Mouse (Mus musculus): ENCODE measurements at regions not wholly inside any gene's neighbourhood (a gene's known extent, or its start where the extent isn't known, plus 50 kb on each side); places are given as distances from the start of the nearest gene placed in this dataset.

- no peak for DNase-seq (ENCODE audit: low read depth, low spot score)
Measured at GRCm38 (mm10) chr6:148548138-148548778, 104.1 kb upstream of the Tmtc1 start.

GRCm38 (mm10) chr6:148543047-148543446, 98.9 kb upstream of the Tmtc1 start:
- no peak for DNase-seq (ENCODE audit: low read depth, low spot score)

- DNase-seq (ENCODE audit: low read depth, low spot score), result no peak
Measured at GRCm38 (mm10) chr6:148541981-148542380, 97.8 kb upstream of the Tmtc1 start.

- no peak for DNase-seq (ENCODE audit: low read depth, low spot score)
Measured at GRCm38 (mm10) chr6:148539207-148539960, 95.2 kb upstream of the Tmtc1 start.

GRCm38 (mm10) chr6:148534364-148534763, 90.2 kb upstream of the Tmtc1 start:
- DNase-seq (ENCODE audit: low read depth, low spot score), result no peak

- DNase-seq (ENCODE audit: low read depth, low spot score), result no peak
Measured at GRCm38 (mm10) chr6:148531068-148531467, 86.9 kb upstream of the Tmtc1 start.

- DNase-seq (ENCODE audit: low read depth, low spot score), result no peak
Measured at GRCm38 (mm10) chr6:148528611-148529010, 84.4 kb upstream of the Tmtc1 start.

- no peak for DNase-seq (ENCODE audit: low read depth, low spot score)
Measured at GRCm38 (mm10) chr6:148522893-148523292, 78.7 kb upstream of the Tmtc1 start.

GRCm38 (mm10) chr6:148517536-148518245, 73.5 kb upstream of the Tmtc1 start:
- no peak for DNase-seq (ENCODE audit: low read depth, low spot score)

GRCm38 (mm10) chr6:148516654-148517053, 72.5 kb upstream of the Tmtc1 start:
- DNase-seq (ENCODE audit: low read depth, low spot score), result no peak

- DNase-seq (ENCODE audit: low read depth, low spot score), result no peak
Measured at GRCm38 (mm10) chr6:148515105-148515504, 70.9 kb upstream of the Tmtc1 start.

- no peak for DNase-seq (ENCODE audit: low read depth, low spot score)
Measured at GRCm38 (mm10) chr6:148514645-148515044, 70.5 kb upstream of the Tmtc1 start.

GRCm38 (mm10) chr6:148514124-148514523, 69.9 kb upstream of the Tmtc1 start:
- no peak for DNase-seq (ENCODE audit: low read depth, low spot score)

- no peak for DNase-seq (ENCODE audit: low read depth, low spot score)
Measured at GRCm38 (mm10) chr6:148513134-148513533, 68.9 kb upstream of the Tmtc1 start.

- peak; percentile 59 for DNase-seq (ENCODE audit: low read depth, low spot score)
Measured at GRCm38 (mm10) chr6:148505325-148505724, 61.1 kb upstream of the Tmtc1 start.

- no peak for DNase-seq (ENCODE audit: low read depth, low spot score)
Measured at GRCm38 (mm10) chr6:148500251-148501179, 56.3 kb upstream of the Tmtc1 start.
